Mouse (Mus musculus): ENCODE data around the gene Lsm14a. TPM values are rescaled to one million over a fixed set of nuclear protein-coding genes. Genes with fewer than 3 reads are reported as not detected.

The Lsm14a gene
- polyA plus RNA-seq, 1 experiment from 2014 or later = 47.9 TPM

- WGBS = 68% methylated on average over 4 of the region's 4 CpGs
- H3K27me3 ChIP-seq (ENCODE audit: control insufficient read depth, insufficient read depth, low read length) = no peaks in the 10 kb centered on the region
- H3K4me3 ChIP-seq (ENCODE audit: low read depth, low read length) = no peak overlapping the region
- H3K9ac ChIP-seq (ENCODE audit: low read length) = no peak overlapping the region
- DNase-seq (ENCODE audit: low spot score) = no peak
- no peaks in the 10 kb centered on the region for H3K9me3 ChIP-seq (ENCODE audit: control insufficient read depth, low read length)
- no peak overlapping the region for H3K27ac ChIP-seq (replicated peaks)
- H3K36me3 ChIP-seq (ENCODE audit: control insufficient read depth, insufficient read depth, low read length) = no peaks in the 10 kb centered on the region
- no peak for ATAC-seq (ENCODE audit: low FRiP score, low TSS enrichment)
- TF ChIP-seq CTCF (IDR thresholded peaks at IDR 0.05; ENCODE audit: low read depth) (peak; percentile 45), EP300 (optimal IDR thresholded peaks at IDR 0.05) (no peak)
- no peak overlapping the region for H3K4me2 ChIP-seq (replicated peaks; ENCODE audit: low read depth)
- H3K4me1 ChIP-seq (replicated peaks; ENCODE audit: control insufficient read depth, insufficient read depth) = no peaks in the 10 kb centered on the region; the same call in 1 of the 2 replicates
These were observed 780 bp downstream of the Lsm14a start for GRCm38 (mm10) chr7:34392335-34392734.

GRCm38 (mm10) chr7:34391711-34392110, 1.4 kb downstream of the Lsm14a start:
- H3K36me3 ChIP-seq (ENCODE audit: control insufficient read depth, insufficient read depth, low read length) = no peaks in the 10 kb centered on the region
- no peak overlapping the region for H3K4me2 ChIP-seq (replicated peaks; ENCODE audit: low read depth)
- 78% methylated on average over 4 of the region's 4 CpGs for WGBS

GRCm38 (mm10) chr7:34390834-34391155, 2.3 kb downstream of the Lsm14a start:
- TF ChIP-seq EP300 (optimal IDR thresholded peaks at IDR 0.05) (no peak), CTCF (IDR thresholded peaks at IDR 0.05; ENCODE audit: low read depth) (no peak)
- no peak for DNase-seq (ENCODE audit: low spot score)
- Histone ChIP-seq H3K27me3 (ENCODE audit: control insufficient read depth, insufficient read depth, low read length) (no peaks in the 10 kb centered on the region), H3K27ac (replicated peaks) (peak overlapping the region; percentile 100), H3K36me3 (ENCODE audit: control insufficient read depth, insufficient read depth, low read length) (no peaks in the 10 kb centered on the region), H3K9ac (ENCODE audit: low read length) (no peak overlapping the region; the same call in 1 of the 2 replicates), H3K4me3 (ENCODE audit: low read depth, low read length) (peak overlapping the region; percentile 98), H3K9me3 (ENCODE audit: control insufficient read depth, low read length) (no peaks in the 10 kb centered on the region), H3K4me1 (replicated peaks; ENCODE audit: control insufficient read depth, insufficient read depth) (no peaks in the 10 kb centered on the region; the same call in 1 of the 2 replicates), H3K4me2 (replicated peaks; ENCODE audit: low read depth) (peak overlapping the region; percentile 74)
- ATAC-seq (ENCODE audit: low FRiP score, low TSS enrichment) = no peak
- 37% methylated on average over 7 of the region's 7 CpGs for WGBS

More at GRCm38 (mm10) chr7:34391711-34392110, 1.4 kb downstream of the Lsm14a start:
- H3K27ac ChIP-seq (replicated peaks) = no peak overlapping the region
- no peak for DNase-seq (ENCODE audit: low spot score)
- no peak for TF ChIP-seq CTCF (IDR thresholded peaks at IDR 0.05; ENCODE audit: low read depth)
- TF ChIP-seq EP300 (optimal IDR thresholded peaks at IDR 0.05) = no peak
- no peaks in the 10 kb centered on the region; the same call in 1 of the 2 replicates for H3K4me1 ChIP-seq (replicated peaks; ENCODE audit: control insufficient read depth, insufficient read depth)
- H3K4me3 ChIP-seq (ENCODE audit: low read depth, low read length) = no peak overlapping the region
- H3K9ac ChIP-seq (ENCODE audit: low read length) = no peak overlapping the region
- H3K9me3 ChIP-seq (ENCODE audit: control insufficient read depth, low read length) = no peaks in the 10 kb centered on the region
- ATAC-seq (ENCODE audit: low FRiP score, low TSS enrichment) = no peak
- no peaks in the 10 kb centered on the region for H3K27me3 ChIP-seq (ENCODE audit: control insufficient read depth, insufficient read depth, low read length)

- Histone ChIP-seq H3K9ac (ENCODE audit: low read length) (peak overlapping the region; percentile 96), H3K4me2 (replicated peaks; ENCODE audit: low read depth) (peak overlapping the region; percentile 74), H3K36me3 (ENCODE audit: control insufficient read depth, insufficient read depth, low read length) (no peaks in the 10 kb centered on the region), H3K4me1 (replicated peaks; ENCODE audit: control insufficient read depth, insufficient read depth) (no peaks in the 10 kb centered on the region; the same call in 1 of the 2 replicates), H3K27ac (replicated peaks) (peak overlapping the region; percentile 100), H3K9me3 (ENCODE audit: control insufficient read depth, low read length) (no peaks in the 10 kb centered on the region), H3K27me3 (ENCODE audit: control insufficient read depth, insufficient read depth, low read length) (no peaks in the 10 kb centered on the region), H3K4me3 (ENCODE audit: low read depth, low read length) (peak overlapping the region; percentile 98)
- 3% methylated on average over 18 of the region's 18 CpGs for WGBS
- TF ChIP-seq EP300 (optimal IDR thresholded peaks at IDR 0.05) (no peak), CTCF (IDR thresholded peaks at IDR 0.05; ENCODE audit: low read depth) (no peak)
- no peak for DNase-seq (ENCODE audit: low spot score)
- no peak for ATAC-seq (ENCODE audit: low FRiP score, low TSS enrichment)
These were observed 2.8 kb downstream of the Lsm14a start for GRCm38 (mm10) chr7:34390111-34390833.

GRCm38 (mm10) chr7:34389277-34390085, 3.6 kb downstream of the Lsm14a start:
- peak overlapping the region; percentile 85 for H3K4me2 ChIP-seq (replicated peaks; ENCODE audit: low read depth)
- peak overlapping the region; percentile 96 for H3K9ac ChIP-seq (ENCODE audit: low read length)
- peak overlapping the region; percentile 98 for H3K4me3 ChIP-seq (ENCODE audit: low read depth, low read length)
- TF ChIP-seq EP300 (optimal IDR thresholded peaks at IDR 0.05) (peak; percentile 91), CTCF (IDR thresholded peaks at IDR 0.05; ENCODE audit: low read depth) (0 out of 2 replicates have a peak, but pooled peaks have one; percentile 1)
- DNase-seq (ENCODE audit: low spot score) (peak; percentile 94), ATAC-seq (ENCODE audit: low FRiP score, low TSS enrichment) (peak; percentile 96)
- H3K4me1 ChIP-seq (replicated peaks; ENCODE audit: control insufficient read depth, insufficient read depth) = no peaks in the 10 kb centered on the region; the same call in 1 of the 2 replicates
- H3K27me3 ChIP-seq (ENCODE audit: control insufficient read depth, insufficient read depth, low read length) = no peaks in the 10 kb centered on the region
- H3K36me3 ChIP-seq (ENCODE audit: control insufficient read depth, insufficient read depth, low read length) = no peaks in the 10 kb centered on the region
- WGBS = under 1% methylated on average over 74 of the region's 100 CpGs
- no peaks in the 10 kb centered on the region for H3K9me3 ChIP-seq (ENCODE audit: control insufficient read depth, low read length)
- H3K27ac ChIP-seq (replicated peaks) = peak overlapping the region; percentile 100

Measured in stomach, postnatal 0 days (tissue).